Mouse (Mus musculus) MN1 (cell line): ENCODE data around the gene Mxd1.
A peak's percentile ranks its signal among the peaks of the same experiment; 100 is the strongest.

Experiments used
- DNase-seq: peaks from one replicate; pipeline ENCODE4 v3.0.0-alpha.2; 2016; ENCODE audit warnings: low spot score

Gene Mxd1

GRCm38 (mm10) chr6:86646143-86646542 lies 22.8 kb downstream of the Mxd1 start:
- no peak for DNase-seq

GRCm38 (mm10) chr6:86645551-86645950 lies 23.4 kb downstream of the Mxd1 start:
- no peak for DNase-seq

- no peak for DNase-seq
Observed at GRCm38 (mm10) chr6:86644775-86645400, 24.1 kb downstream of the Mxd1 start.

- no peak for DNase-seq
Observed at GRCm38 (mm10) chr6:86641716-86642115, 27.2 kb downstream of the Mxd1 start.

GRCm38 (mm10) chr6:86640776-86641175 lies 28.2 kb downstream of the Mxd1 start:
- no peak for DNase-seq

- DNase-seq = no peak
Observed at GRCm38 (mm10) chr6:86640161-86640560, 28.8 kb downstream of the Mxd1 start.

GRCm38 (mm10) chr6:86639180-86640160 lies 29.5 kb downstream of the Mxd1 start:
- peak; percentile 16 for DNase-seq

GRCm38 (mm10) chr6:86638434-86638833 lies 30.5 kb downstream of the Mxd1 start:
- peak; percentile 14 for DNase-seq

- no peak for DNase-seq
Observed at GRCm38 (mm10) chr6:86637860-86638259, 31.1 kb downstream of the Mxd1 start.

GRCm38 (mm10) chr6:86637171-86637835 lies 31.7 kb downstream of the Mxd1 start:
- DNase-seq = no peak

GRCm38 (mm10) chr6:86636495-86636894 lies 32.5 kb downstream of the Mxd1 start:
- no peak for DNase-seq

- DNase-seq = no peak
Observed at GRCm38 (mm10) chr6:86630141-86630540, 38.8 kb downstream of the Mxd1 start.

- DNase-seq = no peak
Observed at GRCm38 (mm10) chr6:86627946-86628345, 41.0 kb downstream of the Mxd1 start, which contains the start of gene Asprv1. Gene Asprv1 (plus strand): TSS chr6:86628164.

GRCm38 (mm10) chr6:86624074-86625030 lies 44.6 kb downstream of the Mxd1 start:
- DNase-seq = no peak

GRCm38 (mm10) chr6:86623201-86623600 lies 45.8 kb downstream of the Mxd1 start:
- no peak for DNase-seq

GRCm38 (mm10) chr6:86615301-86615700 lies 53.7 kb downstream of the Mxd1 start:
- DNase-seq = no peak

- no peak for DNase-seq
Observed at GRCm38 (mm10) chr6:86610714-86611113, 58.2 kb downstream of the Mxd1 start.

GRCm38 (mm10) chr6:86609235-86609634 lies 59.7 kb downstream of the Mxd1 start:
- DNase-seq = no peak

- no peak for DNase-seq
Observed at GRCm38 (mm10) chr6:86607471-86607870, 61.5 kb downstream of the Mxd1 start.

GRCm38 (mm10) chr6:86606289-86606688 lies 62.7 kb downstream of the Mxd1 start:
- no peak for DNase-seq

- DNase-seq = no peak
Observed at GRCm38 (mm10) chr6:86605260-86605659, 63.7 kb downstream of the Mxd1 start.
